Mouse (Mus musculus) liver, embryonic 14.5 days (tissue): Measurements from ENCODE around the gene Rara. TPM values are rescaled to one million over a fixed set of nuclear protein-coding genes. Genes with fewer than 3 reads are reported as not detected.

Experiments
- ATAC-seq: fragments of 200-750 bp; cut with Nextera tagmentation; 2 replicates; pipeline ENCODE4 v1.8.0; 2017; ENCODE audit warnings: moderate number of reproducible peaks, mild to moderate bottlenecking, moderate library complexity; ENCODE audit not compliant: insufficient read depth
- DNase-seq, 3 experiments: peaks; one replicate each; pipeline ENCODE4 v3.0.0-alpha.2; 2012 to 2013; ENCODE audit warnings: low read depth in 3 of 3, low spot score in 3 of 3
- H3K27ac ChIP-seq: fragments of 300-500 bp; sonication (generic); 2 replicates; pipeline ENCODE4 v1.5.1; 2014; ENCODE audit warnings: moderate library complexity, mild to moderate bottlenecking, control low read depth, inconsistent platforms
- H3K27me3 ChIP-seq: fragments of 300-500 bp; sonication (generic); 2 replicates; pipeline ENCODE4 v1.6.1; 2014; ENCODE audit warnings: mild to moderate bottlenecking, low read length, moderate library complexity; ENCODE audit not compliant: control insufficient read depth, insufficient read depth
- H3K36me3 ChIP-seq: fragments of 300-500 bp; sonication (generic); replicated peaks from 2 replicates; pipeline ENCODE4 v1.6.1; 2014; ENCODE audit warnings: low read depth; ENCODE audit not compliant: control insufficient read depth, insufficient read depth
- H3K4me1 ChIP-seq, 2 experiments: fragments of 200-500 bp in 1 of 2; fragments of 300-500 bp in 1 of 2; sonication (generic) in 1 of 2; replicated peaks; 2 replicates each; pipeline ENCODE4 v1.6.1; 2012 to 2014; ENCODE audit warnings: antibody characterized with exemption in 1 of 2, inconsistent platforms in 1 of 2, low read length in 1 of 2; ENCODE audit not compliant: control insufficient read depth in 2 of 2, insufficient read depth in 2 of 2
- H3K4me2 ChIP-seq: fragments of 300-500 bp; sonication (generic); 2 replicates; pipeline ENCODE4 v1.6.1; 2014; ENCODE audit warnings: low read depth, mild to moderate bottlenecking, control low read depth, moderate library complexity
- H3K4me3 ChIP-seq, 2 experiments: fragments of 200-500 bp in 1 of 2; fragments of 300-500 bp in 1 of 2; sonication (generic) in 1 of 2; 2 replicates each; pipeline ENCODE4 v1.5.1; 2012 to 2014; ENCODE audit warnings: low read depth in 2 of 2, low read length in 2 of 2, mild to moderate bottlenecking in 2 of 2, control low read depth in 1 of 2, inconsistent platforms in 1 of 2, moderate library complexity in 1 of 2; ENCODE audit not compliant: insufficient read depth in 1 of 2
- H3K9ac ChIP-seq: fragments of 300-500 bp; sonication (generic); replicated peaks from 2 replicates; pipeline ENCODE4 v1.6.1; 2014; ENCODE audit warnings: mild to moderate bottlenecking, control low read depth, moderate library complexity
- H3K9me3 ChIP-seq: fragments of 300-500 bp; sonication (generic); 2 replicates; pipeline ENCODE4 v1.6.1; 2016; ENCODE audit warnings: low read length, mixed read lengths; ENCODE audit not compliant: control insufficient read depth
- CTCF ChIP-seq: IDR thresholded peaks from 2 replicates; pipeline ENCODE4 v1.5.1; 2016; ENCODE audit warnings: antibody characterized with exemption, low read depth, control low read depth
- EP300 ChIP-seq: IDR thresholded peaks from 2 replicates; pipeline ENCODE4 v1.6.1; 2016; ENCODE audit warnings: antibody characterized with exemption, low read depth
- WGBS: fragments of 180-500 bp; shearing (Covaris S2); extraction: QIAGEN DNeasy Blood & Tissue Kit; methylation state at CpG from one replicate; pipeline ENCODE4 v1.1.7; 2014; ENCODE audit not compliant: insufficient replicate concordance; 5-methylcytosine and 5-hydroxymethylcytosine counted together
- polyA plus RNA-seq, 2 experiments: library from polyadenylated mRNA; depleted of rRNA in 1 of 2; stranded (reverse) in 1 of 2; unstranded in 1 of 2; fragments of >200 nt; fragmentation: Nextera tagmentation in 1 of 2; extraction: Ambion mirVana in 1 of 2; gene quantifications; 2 replicates each; pipeline versions ENCODE4 v1.2.1 to v1.2.3; 2012 to 2014

The Rara gene
- polyA plus RNA-seq, 2 experiments = 1.9 to 3.2 TPM

- H3K9me3 ChIP-seq = no peaks in the 10 kb centered on the region
- H3K9ac ChIP-seq = no peak overlapping the region
- no peaks in the 10 kb centered on the region for H3K36me3 ChIP-seq
- H3K4me1 ChIP-seq = peaks cover 3 to 56% of the 10 kb centered on the region in 2 experiments; a peak in 3 of 4 replicates
- DNase-seq = no peak
- no peak for ATAC-seq
- H3K27ac ChIP-seq = no peak overlapping the region
- H3K4me2 ChIP-seq = peak overlapping the region; percentile 16; the same call in 1 of the 2 replicates
- TF ChIP-seq CTCF (no peak), EP300 (no peak)
- H3K4me3 ChIP-seq = no peak overlapping the region
- H3K27me3 ChIP-seq = peaks cover 11% of the 10 kb centered on the region
- WGBS = 60% methylated on average over 8 of the region's 8 CpGs
These were observed 15.5 kb downstream of the Rara start for GRCm38 (mm10) chr11:98942923-98943641.

- no peaks in the 10 kb centered on the region for H3K9me3 ChIP-seq
- H3K4me1 ChIP-seq = peaks cover 3 to 58% of the 10 kb centered on the region in 2 experiments; a peak in 3 of 4 replicates
- H3K27me3 ChIP-seq = peaks cover 3% of the 10 kb centered on the region
- WGBS = 30% methylated on average over 14 of the region's 14 CpGs
- no peaks in the 10 kb centered on the region for H3K36me3 ChIP-seq
- ATAC-seq (no peak), DNase-seq (no peak)
- no peak overlapping the region for H3K27ac ChIP-seq
- no peak overlapping the region for H3K9ac ChIP-seq
- TF ChIP-seq CTCF = no peak
- TF ChIP-seq EP300 = no peak
- no peak overlapping the region for H3K4me3 ChIP-seq
- peak overlapping the region; percentile 9; the same call in 1 of the 2 replicates for H3K4me2 ChIP-seq
These were observed 16.3 kb downstream of the Rara start for GRCm38 (mm10) chr11:98943741-98944461.

- H3K4me2 ChIP-seq = no peak overlapping the region
- ATAC-seq = no peak
- H3K9me3 ChIP-seq = no peaks in the 10 kb centered on the region
- peaks cover 3 to 61% of the 10 kb centered on the region in 2 experiments; a peak in 3 of 4 replicates for H3K4me1 ChIP-seq
- no peak overlapping the region for H3K9ac ChIP-seq
- no peak overlapping the region for H3K27ac ChIP-seq
- H3K27me3 ChIP-seq = no peaks in the 10 kb centered on the region
- H3K4me3 ChIP-seq = no peak overlapping the region
- H3K36me3 ChIP-seq = no peaks in the 10 kb centered on the region
- no peak for DNase-seq
- TF ChIP-seq EP300 (no peak), CTCF (no peak)
- WGBS = 39% methylated on average over 10 of the region's 11 CpGs
These were observed 17.4 kb downstream of the Rara start for GRCm38 (mm10) chr11:98944897-98945604.

- 66% methylated on average over 3 of the region's 3 CpGs for WGBS
- ATAC-seq (no peak), DNase-seq (no peak)
- no peak overlapping the region for H3K4me2 ChIP-seq
- no peak overlapping the region for H3K9ac ChIP-seq
- TF ChIP-seq EP300 (no peak), CTCF (no peak)
- no peaks in the 10 kb centered on the region for H3K36me3 ChIP-seq
- H3K9me3 ChIP-seq = no peaks in the 10 kb centered on the region
- H3K4me1 ChIP-seq = peaks cover 3 to 60% of the 10 kb centered on the region in 2 experiments; a peak in 3 of 4 replicates
- no peak overlapping the region for H3K4me3 ChIP-seq
- no peaks in the 10 kb centered on the region for H3K27me3 ChIP-seq
- H3K27ac ChIP-seq = no peak overlapping the region
These were observed 18.0 kb downstream of the Rara start for GRCm38 (mm10) chr11:98945605-98945977.
